Mouse (Mus musculus) skeletal muscle tissue, adult 2 months (tissue): ENCODE measurements around the gene Hdac11.
A peak's percentile ranks its signal among the peaks of the same experiment; 100 is the strongest.

ENCODE experiments used
- DNase-seq: peaks from one replicate; pipeline ENCODE4 v3.0.0-alpha.2; 2012; ENCODE audit warnings: low read depth, low spot score

The Hdac11 gene

GRCm38 (mm10) chr6:91169129-91169528 is 12.7 kb downstream of the Hdac11 start:
- DNase-seq = no peak

GRCm38 (mm10) chr6:91171396-91171895 is 15.0 kb downstream of the Hdac11 start:
- no peak for DNase-seq

- DNase-seq = no peak
Measured at GRCm38 (mm10) chr6:91172381-91172780, 15.9 kb downstream of the Hdac11 start.

GRCm38 (mm10) chr6:91173221-91173880 is 16.9 kb downstream of the Hdac11 start:
- peak; percentile 46 for DNase-seq

GRCm38 (mm10) chr6:91174211-91174610 is 17.7 kb downstream of the Hdac11 start:
- DNase-seq = no peak

GRCm38 (mm10) chr6:91180767-91181171 is 24.3 kb downstream of the Hdac11 start:
- peak; percentile 36 for DNase-seq

- peak; percentile 92 for DNase-seq
Measured at GRCm38 (mm10) chr6:91181320-91181719, 24.9 kb downstream of the Hdac11 start.

- no peak for DNase-seq
Measured at GRCm38 (mm10) chr6:91182075-91182490, 25.6 kb downstream of the Hdac11 start.

GRCm38 (mm10) chr6:91183041-91183440 is 26.6 kb downstream of the Hdac11 start:
- DNase-seq = no peak

- DNase-seq = peak; percentile 79
Measured at GRCm38 (mm10) chr6:91183980-91184379, 27.5 kb downstream of the Hdac11 start.

GRCm38 (mm10) chr6:91184776-91185175 is 28.3 kb downstream of the Hdac11 start:
- DNase-seq = peak; percentile 48

GRCm38 (mm10) chr6:91185502-91185901 is 29.0 kb downstream of the Hdac11 start:
- DNase-seq = peak; percentile 88

GRCm38 (mm10) chr6:91186161-91186931 is 29.9 kb downstream of the Hdac11 start:
- no peak for DNase-seq

GRCm38 (mm10) chr6:91186934-91187333 is 30.5 kb downstream of the Hdac11 start:
- DNase-seq = no peak

GRCm38 (mm10) chr6:91187871-91188270 is 31.4 kb downstream of the Hdac11 start:
- DNase-seq = no peak

- no peak for DNase-seq
Measured at GRCm38 (mm10) chr6:91189971-91190370, 33.5 kb downstream of the Hdac11 start.

- no peak for DNase-seq
Measured at GRCm38 (mm10) chr6:91191465-91191864, 35.0 kb downstream of the Hdac11 start.

GRCm38 (mm10) chr6:91192421-91192820 is 36.0 kb downstream of the Hdac11 start:
- no peak for DNase-seq

GRCm38 (mm10) chr6:91192851-91193545 is 36.5 kb downstream of the Hdac11 start:
- no peak for DNase-seq

- no peak for DNase-seq
Measured at GRCm38 (mm10) chr6:91198456-91198855, 42.0 kb downstream of the Hdac11 start.

- no peak for DNase-seq
Measured at GRCm38 (mm10) chr6:91200429-91201188, 44.1 kb downstream of the Hdac11 start.
